Mouse (Mus musculus): ENCODE data around the gene Otop3. TPM values are rescaled to one million over a fixed set of nuclear protein-coding genes. Genes with fewer than 3 reads are reported as not detected.

Gene Otop3
- polyA plus RNA-seq, 1 experiment from 2014 or later: not detected

- H3K9me3 ChIP-seq (ENCODE audit: low read depth, low read length): no peaks in the 10 kb centered on the region
- no peak for TF ChIP-seq CTCF (IDR thresholded peaks at IDR 0.05; ENCODE audit: low read depth)
- H3K4me2 ChIP-seq: no peak overlapping the region
- no peak overlapping the region for H3K4me3 ChIP-seq (ENCODE audit: low read depth, low read length)
- no peak for ATAC-seq (ENCODE audit: insufficient read depth)
- peaks cover 3% of the 10 kb centered on the region; the same call in 1 of the 2 replicates for H3K4me1 ChIP-seq (ENCODE audit: insufficient read depth)
- WGBS: 73% methylated on average over 3 of the region's 3 CpGs
- no peak overlapping the region for H3K27ac ChIP-seq (ENCODE audit: low read depth)
- H3K36me3 ChIP-seq (ENCODE audit: insufficient read depth): no peaks in the 10 kb centered on the region
- H3K9ac ChIP-seq: no peak overlapping the region
- H3K27me3 ChIP-seq (ENCODE audit: insufficient read depth, low read length): peaks cover 38% of the 10 kb centered on the region
- DNase-seq: no peak
These were observed 29.6 kb downstream of the Otop3 start for GRCm38 (mm10) chr11:115364136-115364535.

- Histone ChIP-seq H3K4me1 (ENCODE audit: insufficient read depth) (peaks cover 3% of the 10 kb centered on the region; the same call in 1 of the 2 replicates), H3K36me3 (ENCODE audit: insufficient read depth) (no peaks in the 10 kb centered on the region), H3K4me2 (peak overlapping the region; percentile 82), H3K27ac (ENCODE audit: low read depth) (no peak overlapping the region), H3K9me3 (ENCODE audit: low read depth, low read length) (no peaks in the 10 kb centered on the region), H3K4me3 (ENCODE audit: low read depth, low read length) (peak overlapping the region; percentile 52; the same call in 1 of the 2 replicates), H3K27me3 (ENCODE audit: insufficient read depth, low read length) (peaks cover 38% of the 10 kb centered on the region), H3K9ac (no peak overlapping the region)
- TF ChIP-seq CTCF (IDR thresholded peaks at IDR 0.05; ENCODE audit: low read depth): no peak
- DNase-seq: no peak
- 25% methylated on average over 7 of the region's 7 CpGs for WGBS
- ATAC-seq (ENCODE audit: insufficient read depth): no peak; the same call in 1 of the 2 replicates
These were observed 31.6 kb downstream of the Otop3 start for GRCm38 (mm10) chr11:115366039-115366705.

GRCm38 (mm10) chr11:115366706-115367394, 32.3 kb downstream of the Otop3 start:
- Histone ChIP-seq H3K4me3 (ENCODE audit: low read depth, low read length) (peak overlapping the region; percentile 52), H3K4me2 (peak overlapping the region; percentile 82), H3K9me3 (ENCODE audit: low read depth, low read length) (no peaks in the 10 kb centered on the region), H3K9ac (peak overlapping the region; percentile 47), H3K27ac (ENCODE audit: low read depth) (no peak overlapping the region), H3K27me3 (ENCODE audit: insufficient read depth, low read length) (peaks cover 42% of the 10 kb centered on the region), H3K4me1 (ENCODE audit: insufficient read depth) (peaks cover 3% of the 10 kb centered on the region; the same call in 1 of the 2 replicates), H3K36me3 (ENCODE audit: insufficient read depth) (no peaks in the 10 kb centered on the region)
- WGBS: 2% methylated on average over 28 of the region's 28 CpGs
- no peak for TF ChIP-seq CTCF (IDR thresholded peaks at IDR 0.05; ENCODE audit: low read depth)
- DNase-seq (no peak), ATAC-seq (ENCODE audit: insufficient read depth) (peak; percentile 35; the same call in 1 of the 2 replicates)

GRCm38 (mm10) chr11:115367395-115367944, 32.9 kb downstream of the Otop3 start, which contains the start of gene Hid1:
Gene Hid1, minus strand, starts transcription at chr11:115367756.
- peak; percentile 71 for ATAC-seq (ENCODE audit: insufficient read depth)
- under 1% methylated on average over 39 of the region's 39 CpGs for WGBS

GRCm38 (mm10) chr11:115370368-115370767, 35.8 kb downstream of the Otop3 start:
- Histone ChIP-seq H3K9me3 (ENCODE audit: low read depth, low read length) (no peaks in the 10 kb centered on the region), H3K9ac (no peak overlapping the region), H3K4me3 (ENCODE audit: low read depth, low read length) (no peak overlapping the region), H3K27me3 (ENCODE audit: insufficient read depth, low read length) (peaks cover 49% of the 10 kb centered on the region), H3K27ac (ENCODE audit: low read depth) (no peak overlapping the region), H3K4me2 (no peak overlapping the region), H3K36me3 (ENCODE audit: insufficient read depth) (no peaks in the 10 kb centered on the region), H3K4me1 (ENCODE audit: insufficient read depth) (peaks cover 7% of the 10 kb centered on the region; the same call in 1 of the 2 replicates)
- 39% methylated on average over 7 of the region's 7 CpGs for WGBS
- no peak for TF ChIP-seq CTCF (IDR thresholded peaks at IDR 0.05; ENCODE audit: low read depth)
- DNase-seq (no peak), ATAC-seq (ENCODE audit: insufficient read depth) (no peak)

More at GRCm38 (mm10) chr11:115367395-115367944, 32.9 kb downstream of the Otop3 start, which contains the start of gene Hid1:
- peak; percentile 80 for DNase-seq
- TF ChIP-seq CTCF (IDR thresholded peaks at IDR 0.05; ENCODE audit: low read depth): no peak
- H3K36me3 ChIP-seq (ENCODE audit: insufficient read depth): no peaks in the 10 kb centered on the region
- H3K4me3 ChIP-seq (ENCODE audit: low read depth, low read length): peak within 1 kb of the TSS; percentile 52
- peaks cover 43% of the 10 kb centered on the region for H3K27me3 ChIP-seq (ENCODE audit: insufficient read depth, low read length)
- peaks cover 3% of the 10 kb centered on the region; the same call in 1 of the 2 replicates for H3K4me1 ChIP-seq (ENCODE audit: insufficient read depth)
- no peaks in the 10 kb centered on the region for H3K9me3 ChIP-seq (ENCODE audit: low read depth, low read length)
- H3K27ac ChIP-seq (ENCODE audit: low read depth): no peak within 1 kb of the TSS
- peak within 1 kb of the TSS; percentile 82 for H3K4me2 ChIP-seq
- H3K9ac ChIP-seq: peak within 1 kb of the TSS; percentile 47

GRCm38 (mm10) chr11:115371354-115371753, 36.8 kb downstream of the Otop3 start:
- H3K27ac ChIP-seq (ENCODE audit: low read depth): no peak overlapping the region
- no peak for DNase-seq
- H3K27me3 ChIP-seq (ENCODE audit: insufficient read depth, low read length): peaks cover 46% of the 10 kb centered on the region
- no peak for TF ChIP-seq CTCF (IDR thresholded peaks at IDR 0.05; ENCODE audit: low read depth)
- H3K4me1 ChIP-seq (ENCODE audit: insufficient read depth): peaks cover 7% of the 10 kb centered on the region; the same call in 1 of the 2 replicates
- ATAC-seq (ENCODE audit: insufficient read depth): no peak
- 39% methylated on average over 8 of the region's 8 CpGs for WGBS
- no peak overlapping the region for H3K4me3 ChIP-seq (ENCODE audit: low read depth, low read length)
- no peak overlapping the region for H3K4me2 ChIP-seq
- no peak overlapping the region for H3K9ac ChIP-seq
- H3K9me3 ChIP-seq (ENCODE audit: low read depth, low read length): no peaks in the 10 kb centered on the region
- no peaks in the 10 kb centered on the region for H3K36me3 ChIP-seq (ENCODE audit: insufficient read depth)

GRCm38 (mm10) chr11:115372015-115372414, 37.5 kb downstream of the Otop3 start:
- 31% methylated on average over 1 of the region's 1 CpGs for WGBS
- H3K36me3 ChIP-seq (ENCODE audit: insufficient read depth): no peaks in the 10 kb centered on the region
- no peak overlapping the region for H3K9ac ChIP-seq
- ATAC-seq (ENCODE audit: insufficient read depth) (no peak), DNase-seq (no peak)
- H3K4me3 ChIP-seq (ENCODE audit: low read depth, low read length): no peak overlapping the region
- peaks cover 40% of the 10 kb centered on the region for H3K27me3 ChIP-seq (ENCODE audit: insufficient read depth, low read length)
- H3K4me1 ChIP-seq (ENCODE audit: insufficient read depth): peaks cover 7% of the 10 kb centered on the region; the same call in 1 of the 2 replicates
- H3K27ac ChIP-seq (ENCODE audit: low read depth): no peak overlapping the region
- no peak for TF ChIP-seq CTCF (IDR thresholded peaks at IDR 0.05; ENCODE audit: low read depth)
- H3K4me2 ChIP-seq: no peak overlapping the region
- no peaks in the 10 kb centered on the region for H3K9me3 ChIP-seq (ENCODE audit: low read depth, low read length)

Data from lung, embryonic 14.5 days (tissue).